Mouse (Mus musculus) spleen, adult 2 months (tissue): ENCODE results near the gene Rasgrf2.

Experiments
- CTCF ChIP-seq: fragments of 200-500 bp; IDR thresholded peaks from 2 replicates; pipeline ENCODE4 v1.5.1; 2011; ENCODE audit warnings: mild to moderate bottlenecking, inconsistent platforms; ENCODE audit not compliant: insufficient read depth, insufficient read length, insufficient replicate concordance; ENCODE audit errors: extremely low read depth
- POLR2A ChIP-seq: fragments of 200-500 bp; IDR thresholded peaks from 2 replicates; pipeline ENCODE4 v1.6.1; 2011; ENCODE audit warnings: low read depth, low read length, inconsistent platforms

GRCm38 (mm10) chr13:91884714-91885386 lies 246.6 kb downstream of the Rasgrf2 start:
- no peak for TF ChIP-seq POLR2A
- no peak for TF ChIP-seq CTCF
